Mouse (Mus musculus): ENCODE results near the gene Nrxn1.
"Not testable (repeated sequence)": the region's sequence is repeated elsewhere in the genome, so short reads cannot be mapped to it uniquely, and the experiment has no call there.

DNA sequence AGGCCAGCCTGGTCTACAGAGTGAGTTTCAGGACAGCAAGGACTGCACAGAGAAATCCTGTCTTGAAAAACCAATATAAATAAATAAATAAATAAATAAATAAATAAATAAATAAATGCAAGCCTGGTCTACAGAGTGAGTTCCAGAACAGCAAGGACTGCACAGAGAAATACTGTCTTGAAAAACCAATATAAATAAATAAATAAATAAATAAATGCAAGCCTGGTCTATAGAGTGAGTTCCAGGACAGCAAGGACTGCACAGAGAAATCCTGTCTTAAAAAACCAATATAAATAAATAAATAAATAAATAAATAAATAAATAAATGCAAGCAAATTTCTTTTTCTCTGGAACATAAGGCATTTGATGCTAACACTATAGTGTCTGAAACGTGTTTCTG, 857.2 kb downstream of the Nrxn1 start:
- not testable (repeated sequence) for TF ChIP-seq POLR2A (IDR thresholded peaks at IDR 0.05; ENCODE audit: extremely low read depth, insufficient read depth, low read length); CTCF (IDR thresholded peaks at IDR 0.05; ENCODE audit: low read depth, low read length)
